Mouse (Mus musculus): ENCODE measurements around the gene Trpv1. TPM values are rescaled to one million over a fixed set of nuclear protein-coding genes. Genes with fewer than 3 reads are reported as not detected.

The Trpv1 gene
- total RNA-seq (2017), result not detected in 2 replicates

GRCm38 (mm10) chr11:73233992-73234391 lies at the start of gene Trpv1:
Gene Trpv1 (plus strand): TSS chr11:73234292.
- ATAC-seq (ENCODE audit: extremely low read depth, insufficient number of reproducible peaks, low FRiP score, poor library complexity, severe bottlenecking), result no peak

GRCm38 (mm10) chr11:73185872-73186615 lies 48.0 kb upstream of the Trpv1 start:
- no peak for ATAC-seq (ENCODE audit: extremely low read depth, insufficient number of reproducible peaks, low FRiP score, poor library complexity, severe bottlenecking)

GRCm38 (mm10) chr11:73187231-73187630 lies 46.9 kb upstream of the Trpv1 start:
- ATAC-seq (ENCODE audit: extremely low read depth, insufficient number of reproducible peaks, low FRiP score, poor library complexity, severe bottlenecking), result no peak

GRCm38 (mm10) chr11:73193047-73193446 lies 41.0 kb upstream of the Trpv1 start:
- ATAC-seq (ENCODE audit: extremely low read depth, insufficient number of reproducible peaks, low FRiP score, poor library complexity, severe bottlenecking), result peak; percentile 24; the same call in 1 of the 2 replicates

- ATAC-seq (ENCODE audit: extremely low read depth, insufficient number of reproducible peaks, low FRiP score, poor library complexity, severe bottlenecking), result no peak
Observed at GRCm38 (mm10) chr11:73194444-73194843, 39.6 kb upstream of the Trpv1 start.

- no peak for ATAC-seq (ENCODE audit: extremely low read depth, insufficient number of reproducible peaks, low FRiP score, poor library complexity, severe bottlenecking)
Observed at GRCm38 (mm10) chr11:73198190-73198589, 35.9 kb upstream of the Trpv1 start.

- peak; percentile 83 for ATAC-seq (ENCODE audit: extremely low read depth, insufficient number of reproducible peaks, low FRiP score, poor library complexity, severe bottlenecking)
Observed at GRCm38 (mm10) chr11:73198603-73199229, 35.4 kb upstream of the Trpv1 start, which contains the start of gene Ctns. Gene Ctns (minus strand): TSS chr11:73199042.

GRCm38 (mm10) chr11:73199230-73199712 lies 34.8 kb upstream of the Trpv1 start, which contains the start of gene Shpk:
Gene Shpk (plus strand): TSS chr11:73199460.
- ATAC-seq (ENCODE audit: extremely low read depth, insufficient number of reproducible peaks, low FRiP score, poor library complexity, severe bottlenecking), result peak; percentile 95

GRCm38 (mm10) chr11:73199879-73200278 lies 34.2 kb upstream of the Trpv1 start:
- ATAC-seq (ENCODE audit: extremely low read depth, insufficient number of reproducible peaks, low FRiP score, poor library complexity, severe bottlenecking), result no peak

GRCm38 (mm10) chr11:73201021-73201420 lies 33.1 kb upstream of the Trpv1 start:
- ATAC-seq (ENCODE audit: extremely low read depth, insufficient number of reproducible peaks, low FRiP score, poor library complexity, severe bottlenecking), result no peak

GRCm38 (mm10) chr11:73201597-73201996 lies 32.5 kb upstream of the Trpv1 start:
- ATAC-seq (ENCODE audit: extremely low read depth, insufficient number of reproducible peaks, low FRiP score, poor library complexity, severe bottlenecking), result no peak

GRCm38 (mm10) chr11:73203895-73204294 lies 30.2 kb upstream of the Trpv1 start:
- ATAC-seq (ENCODE audit: extremely low read depth, insufficient number of reproducible peaks, low FRiP score, poor library complexity, severe bottlenecking), result no peak

- no peak for ATAC-seq (ENCODE audit: extremely low read depth, insufficient number of reproducible peaks, low FRiP score, poor library complexity, severe bottlenecking)
Observed at GRCm38 (mm10) chr11:73205194-73205593, 28.9 kb upstream of the Trpv1 start.

GRCm38 (mm10) chr11:73207621-73208020 lies 26.5 kb upstream of the Trpv1 start:
- 0 out of 2 replicates have a peak, but pooled peaks have one; percentile 33 for ATAC-seq (ENCODE audit: extremely low read depth, insufficient number of reproducible peaks, low FRiP score, poor library complexity, severe bottlenecking)

- ATAC-seq (ENCODE audit: extremely low read depth, insufficient number of reproducible peaks, low FRiP score, poor library complexity, severe bottlenecking), result no peak
Observed at GRCm38 (mm10) chr11:73213956-73214355, 20.1 kb upstream of the Trpv1 start.

- no peak for ATAC-seq (ENCODE audit: extremely low read depth, insufficient number of reproducible peaks, low FRiP score, poor library complexity, severe bottlenecking)
Observed at GRCm38 (mm10) chr11:73219671-73220070, 14.4 kb upstream of the Trpv1 start.

GRCm38 (mm10) chr11:73220651-73221050 lies 13.4 kb upstream of the Trpv1 start:
- no peak for ATAC-seq (ENCODE audit: extremely low read depth, insufficient number of reproducible peaks, low FRiP score, poor library complexity, severe bottlenecking)

GRCm38 (mm10) chr11:73222846-73223245 lies 11.2 kb upstream of the Trpv1 start:
- no peak for ATAC-seq (ENCODE audit: extremely low read depth, insufficient number of reproducible peaks, low FRiP score, poor library complexity, severe bottlenecking)

GRCm38 (mm10) chr11:73223966-73224365 lies 10.1 kb upstream of the Trpv1 start:
- ATAC-seq (ENCODE audit: extremely low read depth, insufficient number of reproducible peaks, low FRiP score, poor library complexity, severe bottlenecking), result no peak

GRCm38 (mm10) chr11:73225856-73226255 lies 8.2 kb upstream of the Trpv1 start:
- ATAC-seq (ENCODE audit: extremely low read depth, insufficient number of reproducible peaks, low FRiP score, poor library complexity, severe bottlenecking), result no peak
